Comparison of ENCODE assay signal across 8 mouse cellular contexts in genomic region chr11:99231049-99231816, GRCm38 (mm10). TPM values are rescaled to one million over a fixed set of nuclear protein-coding genes. Genes with fewer than 3 reads are reported as not detected.
DNase-seq lines count a peak whose midpoint lies in the region; ATAC-seq and TF ChIP-seq lines count a peak whose summit lies in the region.

No protein-coding gene starts in this region.

- dilution Hi-C loops in CH12.LX (cut with MboI; ENCODE audit: extremely low pct_ligation_motif_present, extremely low pct_unique_long_range_greater_than_20kb, low sequenced_read_pairs): no loop called here

- DNase-seq in heart, adult 11 months: peak; percentile 11
- DNase-seq in heart, postnatal 4 days: no peak
- no peak for DNase-seq in CH12.LX (ENCODE audit: extremely low read depth)
- DNase-seq in liver, postnatal 0 days: no peak
- DNase-seq in cerebellum, adult 11-12 months: no peak
- no peak for DNase-seq in layer of hippocampus, adult 18-20 months (ENCODE audit: low spot score in 2 of 2)
- DNase-seq in layer of hippocampus, adult 9-11 months: no peak

- no peak for TF ChIP-seq RAD21 in CH12.LX (IDR thresholded peaks at IDR 0.05; ENCODE audit: low read depth, low read length)

- no peaks in the 10 kb centered on the region for H3K27me3 ChIP-seq in CH12.LX (replicated peaks)
- H3K27me3 ChIP-seq in heart, embryonic 15.5 days: no peaks in the 10 kb centered on the region
- H3K27me3 ChIP-seq in liver, postnatal 0 days (ENCODE audit: insufficient read depth, low read length): no peaks in the 10 kb centered on the region

- ATAC-seq in heart, embryonic 15.5 days (replicated peaks; ENCODE audit: insufficient number of reproducible peaks, insufficient read depth, low FRiP score, low read depth): no peak
- ATAC-seq in liver, postnatal 0 days: no peak; the same call in 1 of the 2 replicates

- no peak for TF ChIP-seq POLR2A in CH12.LX (IDR thresholded peaks at IDR 0.05; ENCODE audit: low read depth, low read length)

- peak overlapping the region; percentile 12; the same call in 1 of the 2 replicates for H3K27ac ChIP-seq in CH12.LX (ENCODE audit: insufficient read depth, low read depth)
- H3K27ac ChIP-seq in heart, embryonic 15.5 days: peak overlapping the region; percentile 94
- H3K27ac ChIP-seq in liver, postnatal 0 days (ENCODE audit: low read depth): peak overlapping the region; percentile 96

- H3K4me3 ChIP-seq in CH12.LX (replicated peaks in 1 of 3; ENCODE audit: low read depth in 2 of 3, low read length in 2 of 3, poor library complexity in 1 of 3): peak overlapping the region; percentile 68 to 91 (median 75)
- H3K4me3 ChIP-seq in heart, embryonic 15.5 days: peak overlapping the region; percentile 78
- peak overlapping the region; percentile 93 for H3K4me3 ChIP-seq in liver, postnatal 0 days (ENCODE audit: low read depth, low read length)

- TF ChIP-seq CTCF in CH12.LX (conservative IDR thresholded peaks at IDR 0.05 in 1 of 2, IDR thresholded peaks at IDR 0.05 in 1 of 2; ENCODE audit: low read depth in 2 of 2, low read length in 2 of 2): no peak
- no peak for TF ChIP-seq CTCF in liver, postnatal 0 days (IDR thresholded peaks at IDR 0.05; ENCODE audit: low read depth)

- peak overlapping the region; percentile 68 for H3K4me2 ChIP-seq in CH12.LX (ENCODE audit: insufficient read depth, low read depth, poor library complexity, severe bottlenecking)
- H3K4me2 ChIP-seq in heart, embryonic 15.5 days: peak overlapping the region; percentile 78
- peak overlapping the region; percentile 98 for H3K4me2 ChIP-seq in liver, postnatal 0 days (ENCODE audit: low read depth, low read length)

- in situ Hi-C loops in CH12.LX (cut with MboI; ENCODE audit: low pct_ligation_motif_present, low pct_unique_long_range_greater_than_20kb, low sequenced_read_pairs): no loop called here

- no peak for TF ChIP-seq EP300 in CH12.LX (IDR thresholded peaks at IDR 0.05; ENCODE audit: low read length)
- TF ChIP-seq EP300 in liver, postnatal 0 days (IDR thresholded peaks at IDR 0.05; ENCODE audit: low read depth): no peak

- peak overlapping the region; percentile 92 for H3K9ac ChIP-seq in CH12.LX (ENCODE audit: insufficient read depth, low read depth)
- H3K9ac ChIP-seq in heart, embryonic 15.5 days: peak overlapping the region; percentile 94
- peak overlapping the region; percentile 98 for H3K9ac ChIP-seq in liver, postnatal 0 days (replicated peaks)

- H3K9me3 ChIP-seq in CH12.LX (replicated peaks; ENCODE audit: low read length): no peaks in the 10 kb centered on the region
- no peaks in the 10 kb centered on the region for H3K9me3 ChIP-seq in heart, embryonic 15.5 days (replicated peaks)
- no peaks in the 10 kb centered on the region for H3K9me3 ChIP-seq in liver, postnatal 0 days (ENCODE audit: low read length)

- H3K4me1 ChIP-seq in CH12.LX (ENCODE audit: control insufficient read depth in 1 of 2, insufficient read depth in 2 of 2): peaks cover 3 to 37% of the 10 kb centered on the region in 2 experiments
- peaks cover 20% of the 10 kb centered on the region for H3K4me1 ChIP-seq in heart, embryonic 15.5 days (replicated peaks)
- H3K4me1 ChIP-seq in liver, postnatal 0 days (ENCODE audit: insufficient read depth): peaks cover 10% of the 10 kb centered on the region

- 22% methylated on average over 15 of the region's 15 CpGs for WGBS in heart, embryonic 15.5 days
- 29% methylated on average over 15 of the region's 15 CpGs for WGBS in liver, postnatal 0 days (ENCODE audit: insufficient replicate concordance)

- peaks cover 27 to 50% of the 10 kb centered on the region in 2 experiments for H3K36me3 ChIP-seq in CH12.LX (replicated peaks in 1 of 2; ENCODE audit: control insufficient read depth in 1 of 2, insufficient read depth in 1 of 2, low read length in 1 of 2)
- peaks cover 15% of the 10 kb centered on the region for H3K36me3 ChIP-seq in heart, embryonic 15.5 days
- H3K36me3 ChIP-seq in liver, postnatal 0 days (replicated peaks; ENCODE audit: insufficient read depth, low read length): peaks cover 13% of the 10 kb centered on the region

- H3K79me2 ChIP-seq in CH12.LX (replicated peaks; ENCODE audit: control insufficient read depth, extremely low read depth, insufficient read depth, poor library complexity, severe bottlenecking): peaks cover 40% of the 10 kb centered on the region

TF ChIP-seq in CH12.LX, 34 proteins besides CTCF, POLR2A, EP300 and RAD21:
- TF ChIP-seq CHD2 (IDR thresholded peaks at IDR 0.05; ENCODE audit: low read length) (no peak), TBP (conservative IDR thresholded peaks at IDR 0.05; ENCODE audit: low read depth, low read length) (0 out of 2 replicates have a peak, but pooled peaks have one; percentile 48), ZNF384 (IDR thresholded peaks at IDR 0.05; ENCODE audit: low read depth, low read length) (0 out of 2 replicates have a peak, but pooled peaks have one; percentile 17), MYC (IDR thresholded peaks at IDR 0.05; ENCODE audit: low read depth, low read length) (no peak), RCOR1 (conservative IDR thresholded peaks at IDR 0.05; ENCODE audit: low read depth, low read length) (peak; percentile 54; the same call in 1 of the 2 replicates), TCF12 (IDR thresholded peaks at IDR 0.05; ENCODE audit: low read depth, low read length) (0 out of 2 replicates have a peak, but pooled peaks have one; percentile 3), CHD1 (IDR thresholded peaks at IDR 0.05; ENCODE audit: low read depth, low read length) (peak; percentile 90), SIN3A (IDR thresholded peaks at IDR 0.05; ENCODE audit: low read length) (peak; percentile 76; the same call in 1 of the 2 replicates), NELFE (IDR thresholded peaks at IDR 0.05; ENCODE audit: low read depth, low read length) (no peak), MAX (IDR thresholded peaks at IDR 0.05; ENCODE audit: low read length) (0 out of 2 replicates have a peak, but pooled peaks have one; percentile 16), ZMIZ1 (IDR thresholded peaks at IDR 0.05; ENCODE audit: low read depth, low read length) (no peak), JUND (conservative IDR thresholded peaks at IDR 0.05; ENCODE audit: low read depth, low read length) (no peak)

RNA-seq across cellular contexts. Expression of gene Smarce1, which starts 0.4 kb away (rescaled TPM):
- 10 to 100 TPM; 92.8 to 99.8 TPM for total RNA-seq in heart, postnatal 4 days (2021)
- total RNA-seq in CH12.LX (2012; rRNA removed) (246 and 257 TPM in 2 replicates), CH12.LX (2014; rRNA removed) (149 and 184 TPM in 2 replicates)
- polyA plus RNA-seq in CH12.LX (2012; ENCODE audit: insufficient read length, low read depth): 464 and 617 TPM in 2 replicates
- 136 and 143 TPM in 2 replicates for polyA plus RNA-seq in heart, embryonic 15.5 days (2015; fragmentation: Nextera tagmentation; extraction: Ambion mirVana)
- 57.4 and 61.0 TPM in 2 replicates for polyA plus RNA-seq in liver, postnatal 0 days (2015; fragmentation: Nextera tagmentation; extraction: Ambion mirVana)
- total RNA-seq in layer of hippocampus, adult 18-20 months (2021): 10 to 100 TPM; 54.5 to 55.7 TPM

RNA-seq across cellular contexts. Expression of gene Krt222, which starts 12.7 kb away (rescaled TPM):
- 1 to 10 TPM; 7.5 to 8.2 TPM for total RNA-seq in heart, postnatal 4 days (2021)
- 15.4 and 22.0 TPM in 2 replicates for total RNA-seq in CH12.LX (2012; rRNA removed)
- 22.9 TPM in 2 replicates for total RNA-seq in CH12.LX (2014; rRNA removed)
- polyA plus RNA-seq in CH12.LX (2012; ENCODE audit: insufficient read length, low read depth): 24.4 and 29.3 TPM in 2 replicates
- polyA plus RNA-seq in heart, embryonic 15.5 days (2015; fragmentation: Nextera tagmentation; extraction: Ambion mirVana): 2.1 and 3.1 TPM in 2 replicates
- 0.39 and 0.55 TPM in 2 replicates for polyA plus RNA-seq in liver, postnatal 0 days (2015; fragmentation: Nextera tagmentation; extraction: Ambion mirVana)
- 10 to 100 TPM; 22.1 to 24.5 TPM for total RNA-seq in layer of hippocampus, adult 18-20 months (2021)

RNA-seq across cellular contexts. Expression of gene Krt24, which starts 53.8 kb away (rescaled TPM):
- not detected for total RNA-seq in heart, postnatal 4 days (2021)
- not detected in 2 replicates for total RNA-seq in CH12.LX (2012; rRNA removed)
- not detected in 2 replicates for total RNA-seq in CH12.LX (2014; rRNA removed)
- polyA plus RNA-seq in CH12.LX (2012; ENCODE audit: insufficient read length, low read depth): not detected in 2 replicates
- not detected in 2 replicates for polyA plus RNA-seq in heart, embryonic 15.5 days (2015; fragmentation: Nextera tagmentation; extraction: Ambion mirVana)
- polyA plus RNA-seq in liver, postnatal 0 days (2015; fragmentation: Nextera tagmentation; extraction: Ambion mirVana): not detected in 2 replicates
- total RNA-seq in layer of hippocampus, adult 18-20 months (2021): not detected

Comparison
In these comparisons a context has a peak if more than half of its experiments do, and no peak if none do; other contexts are left out.
1. H3K27ac ChIP-seq: peak in every context shown above with its lines; median percentile 96 in liver, postnatal 0 days; 94 in heart, embryonic 15.5 days; 12 in CH12.LX.